Mouse (Mus musculus) T-helper 17 cell (primary cell): Measurements from ENCODE around the gene Igsf9.

Experiments
- in situ Hi-C, 2 experiments: fragments of 300-600 bp; cut with MboI, MseI; formaldehyde crosslinking; loops; 1 replicate in 1 of 2; 2 replicates in 1 of 2; pipeline ENCODE4 v1.15.1; 2025; ENCODE audit warnings: high pct_unique_total_duplicates in 2 of 2

The Igsf9 gene

DNA sequence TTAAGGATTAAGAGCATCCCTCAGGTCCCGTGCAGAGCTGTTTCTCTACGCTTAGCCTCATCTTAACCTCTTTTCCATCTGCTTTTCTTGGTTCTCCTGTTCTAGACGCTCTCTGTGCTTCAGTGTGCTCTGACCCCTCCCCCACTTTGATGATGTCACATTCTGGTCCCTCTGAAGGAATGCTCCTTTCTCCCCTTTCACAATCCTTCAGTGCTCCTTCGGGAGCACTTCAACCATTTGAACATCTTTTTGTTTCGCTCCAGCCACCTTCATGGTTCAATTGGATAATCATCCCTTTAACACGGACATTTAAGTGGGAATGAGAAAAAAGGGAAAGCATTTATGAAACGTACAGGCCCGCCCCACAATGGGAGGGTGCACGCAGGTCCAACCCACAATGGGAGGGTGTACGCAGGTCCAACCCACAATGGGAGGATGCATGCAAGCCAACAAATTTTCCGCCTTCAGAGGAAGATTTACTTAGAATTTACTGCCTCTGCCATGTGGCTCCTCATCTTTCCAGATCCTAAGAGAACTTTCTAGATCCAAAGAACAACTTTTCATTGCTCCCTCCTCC lies 13.2 kb upstream of the Igsf9 start:
- in situ Hi-C loops = no loop called here

DNA sequence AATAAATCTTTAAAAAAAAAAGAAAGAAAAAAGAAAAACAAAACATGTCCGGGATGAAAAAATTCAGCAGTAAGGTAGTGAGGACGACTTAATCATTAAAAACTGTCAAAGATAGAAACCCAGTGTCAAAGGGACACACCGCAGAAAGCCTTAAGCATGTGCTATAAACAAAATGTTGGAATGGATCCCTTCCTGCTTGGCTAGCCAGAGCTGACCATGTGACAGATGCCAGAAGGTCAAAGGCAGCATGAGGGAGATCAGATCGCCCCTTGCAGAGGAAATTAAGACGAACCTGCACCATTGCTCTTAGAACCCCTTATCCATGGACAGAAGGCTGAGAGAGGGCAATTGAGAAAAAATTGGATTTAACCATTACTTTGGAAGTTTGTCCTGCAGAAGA lies 12.2 kb upstream of the Igsf9 start:
- in situ Hi-C loops = no loop called here

DNA sequence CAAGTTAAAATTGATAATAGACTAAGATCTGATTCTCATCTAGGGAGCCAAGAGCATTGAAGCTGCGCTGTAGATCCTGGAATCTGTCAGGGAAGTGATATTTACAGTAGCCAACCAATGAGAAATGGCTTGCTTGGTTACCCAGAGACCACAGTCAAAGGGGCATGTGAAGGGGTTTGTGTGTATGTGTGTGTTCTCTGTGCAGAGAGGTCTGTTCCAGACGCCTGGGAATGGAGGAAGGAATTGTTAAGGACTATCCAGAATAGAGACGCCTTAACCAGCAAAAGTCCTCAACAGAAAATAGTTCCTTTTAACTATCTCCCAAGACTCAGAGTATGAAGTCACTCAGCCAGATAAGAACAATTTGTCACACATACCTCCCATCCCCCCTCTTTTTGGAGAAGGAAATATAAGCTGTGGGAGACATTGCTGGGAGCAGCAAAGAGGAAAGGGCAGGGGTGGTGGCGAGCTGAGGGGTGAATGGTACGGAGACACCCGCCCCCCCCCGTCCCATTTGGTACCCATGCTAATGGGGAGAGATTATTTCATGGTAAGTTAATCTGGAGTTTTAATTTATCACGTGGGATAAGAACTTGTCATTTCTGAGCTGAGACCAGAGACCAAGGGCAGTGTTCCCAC lies 11.7 kb upstream of the Igsf9 start:
- in situ Hi-C loops = no loop called here

DNA sequence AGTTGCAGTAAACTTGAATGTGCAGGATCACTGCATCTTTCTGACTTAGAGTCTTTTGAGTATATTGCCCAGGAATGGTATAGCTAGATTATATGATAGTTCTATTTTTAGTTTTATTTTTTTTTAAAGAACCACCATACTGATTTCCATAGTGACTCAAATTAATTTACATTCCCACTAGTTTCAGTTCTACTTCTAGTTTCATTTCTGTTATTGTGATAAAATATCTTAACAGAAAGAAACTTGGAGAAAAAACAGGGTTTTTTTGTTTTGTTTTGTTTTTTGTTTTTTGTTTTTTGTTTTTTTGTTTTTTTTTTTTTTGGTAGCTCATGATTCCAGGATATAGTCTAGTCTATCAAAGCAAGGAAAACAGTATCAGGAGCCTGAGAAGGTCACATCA lies 8.7 kb upstream of the Igsf9 start:
- in situ Hi-C loops = no loop called here

DNA sequence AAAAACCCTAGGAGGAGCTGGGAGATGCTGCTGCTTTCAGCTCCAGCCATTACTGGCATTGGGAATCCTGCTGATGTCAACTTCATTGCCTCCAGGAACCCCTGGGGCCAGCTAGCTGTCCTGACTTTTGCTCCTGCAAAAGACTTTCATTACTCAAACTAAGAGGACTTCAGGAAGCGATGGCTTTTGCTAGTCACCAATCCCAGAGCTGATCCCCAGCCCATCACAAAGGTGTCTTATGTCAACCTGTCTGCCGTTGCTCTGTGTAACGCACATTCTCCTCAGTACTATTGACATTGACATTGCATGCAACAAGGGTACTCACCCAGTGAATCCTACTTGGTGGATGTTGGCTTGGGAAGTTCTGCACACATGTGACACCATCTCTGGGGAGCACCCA lies 7.4 kb upstream of the Igsf9 start:
- in situ Hi-C loops = no loop called here

DNA sequence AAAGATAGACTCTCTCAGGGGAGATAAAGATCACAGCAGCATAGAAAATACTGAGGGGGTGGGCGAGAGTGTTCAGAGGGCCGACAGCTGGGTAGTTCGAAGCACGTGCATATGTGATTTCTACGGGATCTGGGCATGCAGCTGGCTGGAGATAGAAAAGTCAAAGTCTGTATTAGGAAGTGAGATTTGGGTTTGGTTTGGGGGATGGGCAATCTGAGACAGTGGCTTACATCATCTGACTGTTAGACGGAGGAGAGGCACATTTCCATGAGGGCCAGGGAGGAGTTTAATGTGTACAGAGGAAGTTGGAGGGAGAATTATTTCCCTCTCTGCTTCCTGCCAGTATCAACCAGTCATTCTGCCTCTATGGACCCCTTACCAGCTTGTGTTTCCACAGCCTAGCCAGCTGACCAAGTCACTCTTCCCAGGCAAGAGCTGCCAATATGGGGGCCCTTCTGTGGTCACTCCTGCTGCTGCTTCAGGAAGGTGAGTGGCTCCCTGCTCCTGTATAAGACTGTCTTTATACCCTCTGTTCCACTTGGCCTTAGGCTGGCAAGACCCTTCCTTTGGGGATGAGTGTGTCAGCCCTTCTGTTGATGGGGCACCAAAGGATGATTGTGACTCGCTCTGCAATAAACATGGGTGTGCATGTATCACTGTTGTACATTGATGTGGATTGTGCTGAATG lies 6.4 kb upstream of the Igsf9 start, which contains the start of gene Slamf9:
Gene Slamf9, plus strand, starts transcription at position 305 of the 688 bp plus-strand sequence.
- in situ Hi-C loops = no loop called here

DNA sequence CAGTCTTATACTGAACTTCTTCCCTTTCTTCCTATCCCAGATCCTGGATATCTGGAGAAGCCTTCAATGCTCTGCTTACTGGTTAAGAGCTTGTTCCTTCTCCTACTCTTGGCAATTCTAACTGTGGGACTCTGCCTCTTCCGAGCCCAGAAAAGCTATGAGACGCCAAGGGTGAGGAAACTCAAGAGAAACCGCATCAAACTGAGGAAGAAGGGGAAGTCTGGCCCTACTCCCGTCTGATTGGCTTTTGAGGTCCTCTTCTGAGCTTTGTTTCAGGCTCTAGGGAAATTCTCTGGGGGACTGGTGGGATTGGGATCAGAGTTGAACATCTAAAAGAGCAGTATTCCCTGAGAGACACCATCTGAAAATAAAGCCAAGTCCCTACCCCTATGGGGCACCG lies 3.6 kb upstream of the Igsf9 start:
- in situ Hi-C loops = no loop called here

DNA sequence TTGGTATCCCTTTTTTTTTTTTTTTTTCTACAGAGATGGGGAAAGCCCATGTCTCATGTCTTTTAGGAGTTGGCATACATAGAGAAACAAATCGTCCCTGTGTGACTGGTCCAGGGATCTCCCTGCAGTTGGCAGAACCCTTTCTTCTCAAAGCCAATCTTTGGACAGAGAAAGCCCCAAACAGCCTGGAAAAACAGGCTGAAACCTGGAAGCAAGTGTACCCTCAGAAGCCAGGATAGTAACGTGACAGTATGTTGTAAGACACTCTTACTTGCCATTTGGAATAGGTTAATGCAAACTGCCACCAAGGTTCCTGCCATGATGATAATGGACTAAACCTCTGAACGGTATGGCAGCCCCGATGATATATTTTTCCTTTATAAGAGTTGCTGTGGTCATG lies 1.2 kb upstream of the Igsf9 start:
- in situ Hi-C loops = loop anchor here in 1 of 2 experiments (5.0 kb wide), 1 partner anchor 68 kb away; no protein-coding TSS in a partner anchor

DNA sequence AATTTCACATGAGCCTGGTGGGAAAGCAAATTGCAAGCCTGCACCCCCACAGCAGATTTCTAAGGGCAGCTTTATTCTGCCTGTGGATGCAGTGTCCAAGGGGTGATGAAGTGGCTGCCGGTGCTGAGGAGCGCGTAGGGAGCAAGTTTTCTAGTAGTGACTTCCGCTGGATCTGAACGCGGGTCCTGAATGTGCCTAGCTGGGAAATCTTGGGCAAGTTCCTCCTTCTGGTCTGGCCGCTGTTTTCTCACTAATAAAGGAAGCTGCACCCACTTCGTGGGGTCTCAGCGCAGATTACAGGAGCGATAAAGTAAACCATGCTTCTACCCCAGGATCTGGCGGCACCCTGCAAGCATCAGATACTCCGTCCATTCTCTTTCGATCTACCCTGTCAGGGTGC lies 477 bp upstream of the Igsf9 start:
- in situ Hi-C loops = loop anchor here in 1 of 2 experiments (5.0 kb wide), 1 partner anchor 69 kb away; no protein-coding TSS in a partner anchor

DNA sequence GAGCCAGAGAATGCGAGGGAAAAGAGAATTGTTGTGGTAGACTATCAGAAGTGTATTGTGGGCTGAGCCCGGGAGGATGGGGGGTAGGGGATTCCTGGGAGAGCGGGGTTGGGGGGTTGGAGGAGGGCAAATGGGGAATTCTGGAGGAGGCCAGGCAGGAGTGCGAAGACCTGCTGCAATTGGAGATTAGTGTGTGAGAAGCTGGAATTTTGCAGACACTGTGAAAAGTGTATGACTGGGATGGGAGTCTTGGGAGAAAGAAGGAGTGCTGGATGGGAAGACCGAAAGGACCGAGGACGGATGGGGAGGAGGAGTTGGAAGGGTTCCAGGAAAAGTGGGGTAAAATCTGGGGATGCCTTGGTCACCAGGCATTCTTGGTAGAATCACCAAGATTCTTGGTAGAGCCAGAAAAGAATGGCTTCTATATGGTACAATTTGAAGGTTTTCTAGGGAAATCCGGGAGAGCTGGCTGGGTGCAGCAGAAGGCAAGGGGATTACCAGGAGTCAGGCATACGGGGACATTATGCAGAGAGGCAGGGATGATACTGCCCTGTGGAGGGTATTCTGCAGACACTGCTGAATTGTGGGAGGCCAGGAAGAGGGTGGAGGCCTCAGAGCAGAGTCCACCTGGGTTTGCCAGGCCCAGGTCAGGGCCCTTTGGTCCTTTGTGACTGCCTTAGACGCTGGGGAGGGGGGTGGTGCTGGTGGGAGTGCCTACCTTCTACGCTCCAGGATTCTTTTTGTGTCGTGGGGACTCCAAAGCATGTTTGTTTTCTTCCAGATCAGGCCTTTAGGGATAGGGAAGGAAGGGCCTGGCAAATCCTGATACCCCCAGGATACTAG lies 1.2 kb downstream of the Igsf9 start:
- in situ Hi-C loops = loop anchor here in 1 of 2 experiments (5.0 kb wide), 1 partner anchor 70 kb away; no protein-coding TSS in a partner anchor

DNA sequence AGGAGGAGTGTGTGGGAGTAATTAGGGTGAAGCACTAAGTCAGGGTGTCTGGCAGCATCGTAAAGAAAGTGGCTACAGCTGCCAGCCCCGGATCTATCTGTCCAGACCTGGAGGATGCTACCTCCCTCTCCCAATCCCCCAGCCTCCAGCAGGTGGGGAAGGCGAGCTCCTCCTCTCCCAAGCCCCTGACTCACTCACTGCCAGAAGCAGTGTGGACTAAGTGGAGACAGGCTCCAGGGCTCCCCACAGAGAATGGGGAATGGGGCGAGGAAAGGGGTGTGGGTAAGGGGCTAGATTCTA lies 1.7 kb downstream of the Igsf9 start:
- in situ Hi-C loops = loop anchor here in 1 of 2 experiments (5.0 kb wide), 1 partner anchor 71 kb away; no protein-coding TSS in a partner anchor

DNA sequence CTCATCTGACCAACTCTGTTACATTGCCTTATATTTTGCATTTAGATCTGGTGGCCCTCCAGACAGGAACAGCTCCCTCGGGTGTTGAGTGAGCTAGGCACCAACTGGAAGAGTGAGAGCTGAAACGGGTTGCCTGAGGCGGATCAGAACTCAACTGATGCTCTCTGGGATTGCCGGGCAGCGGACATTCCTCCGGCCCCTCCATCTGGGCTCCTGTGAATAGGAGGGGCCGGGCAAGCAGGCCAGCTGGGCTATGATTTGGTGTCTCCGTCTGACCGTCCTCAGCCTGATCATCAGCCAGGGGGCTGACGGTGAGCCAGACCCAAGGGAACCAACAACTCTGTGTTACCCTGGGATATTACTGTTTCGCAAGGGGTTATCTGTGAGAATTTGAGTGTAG lies 2.6 kb downstream of the Igsf9 start:
- in situ Hi-C loops = loop anchor here in 1 of 2 experiments (5.0 kb wide), 1 partner anchor 72 kb away; no protein-coding TSS in a partner anchor

DNA sequence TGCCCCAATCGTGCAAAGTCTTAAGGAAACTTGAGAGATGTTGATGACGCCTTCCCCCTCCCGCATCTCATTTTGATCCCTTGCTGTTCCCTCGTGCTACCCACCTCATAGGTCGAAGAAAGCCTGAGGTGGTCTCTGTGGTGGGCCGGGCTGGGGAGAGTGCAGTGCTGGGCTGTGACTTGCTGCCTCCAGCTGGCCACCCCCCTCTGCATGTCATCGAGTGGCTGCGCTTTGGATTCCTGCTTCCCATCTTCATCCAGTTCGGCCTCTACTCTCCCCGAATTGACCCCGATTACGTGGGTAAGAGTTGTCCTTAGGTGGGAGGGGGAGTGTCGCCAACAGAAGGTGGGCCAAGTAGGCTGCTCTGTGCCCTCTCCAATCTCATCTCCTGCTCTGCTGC lies 3.1 kb downstream of the Igsf9 start:
- in situ Hi-C loops = loop anchor here in 1 of 2 experiments (5.0 kb wide), 1 partner anchor 72 kb away; no protein-coding TSS in a partner anchor

DNA sequence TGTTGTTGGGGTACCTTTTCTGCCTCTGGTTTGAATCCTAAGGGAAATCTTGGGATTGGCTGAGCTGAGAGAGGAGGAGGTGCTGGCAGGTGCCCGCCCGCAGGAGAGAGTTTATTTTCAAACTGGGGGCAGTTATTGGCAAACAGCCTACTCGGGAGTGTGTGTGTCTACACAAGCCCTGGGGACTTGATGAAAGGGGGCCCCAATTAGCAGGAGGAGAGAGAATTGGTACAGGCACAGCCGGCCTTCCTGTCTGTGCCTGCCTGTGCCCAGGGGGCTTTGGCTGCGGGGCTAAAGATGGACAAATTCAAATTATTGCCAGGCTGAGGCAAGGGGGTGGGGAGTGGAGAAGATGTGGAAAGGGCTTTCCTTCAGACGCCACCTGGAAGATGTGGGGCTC lies 4.2 kb downstream of the Igsf9 start:
- in situ Hi-C loops = no loop called here

DNA sequence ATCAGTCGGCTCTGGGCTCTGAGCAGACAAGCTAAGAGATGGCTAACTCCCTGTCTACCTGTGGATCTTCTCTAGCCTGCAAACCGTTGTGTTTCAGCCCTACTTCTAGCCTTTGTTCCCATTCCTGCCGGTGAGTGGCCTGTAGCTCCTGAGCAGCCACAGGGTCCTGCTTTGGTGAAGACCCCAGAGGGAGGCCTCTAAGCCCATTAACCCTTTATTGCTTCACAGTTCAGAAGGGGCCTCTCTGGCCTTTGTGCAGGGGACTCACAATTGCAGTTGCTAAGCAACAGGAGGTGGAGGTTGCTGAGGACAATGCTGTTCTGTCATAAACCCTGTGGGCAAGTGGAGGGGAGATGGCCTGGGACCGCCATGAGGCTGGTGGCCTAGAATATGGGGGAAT lies 4.6 kb downstream of the Igsf9 start:
- in situ Hi-C loops = no loop called here

DNA sequence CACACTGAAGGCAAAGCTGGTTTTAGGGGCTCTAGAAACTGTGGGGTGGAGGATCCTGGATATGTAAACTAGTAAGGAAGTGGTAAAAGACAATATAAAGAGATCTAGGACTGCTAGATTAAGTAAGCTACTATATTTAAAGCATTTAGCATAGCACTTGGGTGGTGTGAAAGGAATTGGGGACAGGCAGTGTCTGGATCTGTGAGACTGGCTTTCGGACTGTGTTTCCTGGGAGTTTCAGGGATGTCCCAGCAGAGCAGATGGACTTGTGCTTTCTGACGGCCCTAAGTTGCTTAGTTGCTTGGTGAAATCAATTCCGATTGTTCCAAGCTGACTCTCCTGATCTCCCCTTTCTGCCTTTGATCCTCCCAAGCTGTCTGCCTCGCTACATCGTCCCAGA lies 5.1 kb downstream of the Igsf9 start:
- in situ Hi-C loops = no loop called here

DNA sequence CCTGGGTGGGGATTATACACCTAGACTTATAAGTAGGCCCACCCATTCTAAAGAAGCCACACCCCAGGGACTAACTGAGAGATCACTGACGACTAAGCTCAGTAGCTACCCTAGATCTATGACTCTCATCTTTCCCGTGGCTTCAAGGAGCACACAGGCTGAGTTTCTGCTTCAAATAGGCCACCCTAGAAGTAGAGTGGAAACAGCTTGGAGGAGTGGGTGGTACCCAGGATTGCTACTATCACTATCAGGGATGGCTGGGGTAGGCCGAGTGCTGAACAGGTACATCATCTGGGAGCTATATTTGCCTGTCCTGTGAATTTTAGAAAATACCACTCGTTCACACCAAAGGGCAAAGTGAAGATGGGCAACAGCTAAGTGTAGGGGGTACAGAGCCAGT lies 6.3 kb downstream of the Igsf9 start:
- in situ Hi-C loops = no loop called here

DNA sequence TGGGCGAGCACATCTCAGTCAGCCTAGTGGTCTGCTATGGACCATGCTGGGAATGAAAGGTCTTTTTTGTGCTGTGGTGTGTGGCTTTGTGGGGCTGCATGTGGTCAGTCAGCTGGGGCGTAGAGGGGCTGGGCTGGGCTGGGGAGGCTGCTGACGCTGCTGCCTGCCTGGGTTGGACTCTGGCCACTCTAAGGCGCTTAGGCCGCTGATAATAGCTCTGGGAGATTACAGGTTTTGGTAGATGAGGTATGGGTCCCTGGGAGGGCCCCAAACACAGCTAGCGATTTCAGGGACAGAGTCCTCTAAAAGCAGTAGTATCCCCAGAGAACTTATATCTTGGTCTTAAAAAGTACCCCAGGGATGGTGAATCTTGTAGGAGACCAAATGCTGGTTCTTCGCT lies 7.2 kb downstream of the Igsf9 start:
- in situ Hi-C loops = no loop called here

DNA sequence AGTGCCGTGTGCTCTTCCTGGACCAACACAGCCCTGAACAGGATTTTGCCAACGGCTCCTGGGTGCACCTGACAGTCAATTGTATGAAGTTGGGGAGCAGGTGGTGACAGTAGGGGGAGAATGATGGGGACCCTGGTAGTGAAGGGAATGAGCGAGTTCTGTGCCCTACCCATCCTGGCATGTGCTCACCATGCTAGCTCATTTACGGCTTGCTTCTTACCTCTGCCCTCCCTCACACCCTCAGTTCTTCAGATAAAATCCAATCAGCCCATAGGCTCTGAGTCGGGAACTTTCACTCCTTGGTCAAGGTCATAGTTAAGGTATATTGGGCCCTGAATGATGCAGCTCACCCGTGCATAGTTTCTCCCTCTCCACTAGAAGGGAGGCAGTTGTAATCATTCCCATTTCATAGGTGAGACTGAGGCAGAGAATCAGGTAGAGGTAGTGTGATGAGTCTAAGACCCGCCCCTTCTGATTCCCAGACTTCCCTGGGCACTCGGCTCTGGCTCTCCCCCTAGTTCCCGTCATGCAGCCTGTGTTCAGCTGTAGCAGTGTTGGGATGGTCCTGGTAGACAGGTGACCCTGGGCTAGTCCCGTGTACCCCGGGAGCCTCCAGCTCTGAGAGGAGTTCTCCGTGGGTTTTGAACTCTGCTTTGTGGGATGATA lies 8.1 kb downstream of the Igsf9 start:
- in situ Hi-C loops = loop anchor here in 1 of 2 experiments (5.0 kb wide), 1 partner anchor 77 kb away; no protein-coding TSS in a partner anchor

DNA sequence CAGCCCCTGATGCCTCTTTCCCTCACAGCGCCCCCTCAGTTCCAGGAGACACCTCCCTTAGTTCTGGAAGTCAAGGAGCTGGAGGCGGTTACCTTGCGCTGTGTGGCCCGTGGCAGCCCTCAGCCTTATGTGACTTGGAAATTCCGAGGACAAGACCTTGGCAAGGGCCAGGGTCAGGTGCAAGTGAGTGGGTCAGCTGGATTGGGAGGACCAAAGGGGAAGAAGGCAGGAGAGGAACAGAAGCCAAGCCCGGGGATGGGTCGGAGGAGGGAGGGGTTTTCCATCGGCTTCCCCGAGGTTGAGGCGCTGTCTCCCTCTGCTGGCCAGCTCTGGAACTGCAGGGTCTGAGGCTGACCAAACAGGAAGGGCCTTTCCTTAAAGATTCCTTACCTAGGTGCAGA lies 8.7 kb downstream of the Igsf9 start:
- in situ Hi-C loops = loop anchor here in 1 of 2 experiments (5.0 kb wide), 1 partner anchor 78 kb away; no protein-coding TSS in a partner anchor

DNA sequence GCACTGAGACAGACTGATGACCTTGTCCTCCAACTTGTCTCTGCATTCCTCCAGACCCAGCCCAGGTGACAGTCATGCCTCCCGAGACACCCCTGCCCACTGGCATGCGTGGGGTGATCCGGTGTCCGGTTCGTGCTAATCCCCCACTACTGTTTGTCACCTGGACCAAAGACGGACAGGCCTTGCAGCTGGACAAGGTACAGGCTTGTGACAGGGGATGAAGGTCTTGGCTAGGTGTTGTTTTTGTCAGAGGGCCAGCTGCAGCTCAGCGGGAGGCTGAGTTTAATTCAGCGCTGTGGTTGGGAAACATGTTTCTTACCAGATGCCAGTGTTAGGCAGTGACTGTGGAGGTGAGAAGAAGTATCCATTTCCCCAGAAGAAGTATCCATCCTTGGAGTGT lies 10.5 kb downstream of the Igsf9 start:
- in situ Hi-C loops = loop anchor here in 1 of 2 experiments (5.0 kb wide), 1 partner anchor 80 kb away; no protein-coding TSS in a partner anchor
